Mouse (Mus musculus) layer of hippocampus, postnatal 36 days (tissue): ENCODE measurements around the gene Gm21976. TPM values are rescaled to one million over a fixed set of nuclear protein-coding genes. Genes with fewer than 3 reads are reported as not detected.
A peak's percentile ranks its signal among the peaks of the same experiment; 100 is the strongest.

Experiments
- DNase-seq, 2 experiments: peaks; one replicate each; pipeline ENCODE4 v3.0.0; 2022
- total RNA-seq, 2 experiments: library from RNA; stranded (reverse); gene quantifications; 2 replicates each; pipeline ENCODE4 v1.2.3; 2021

The Gm21976 gene
- not detected for total RNA-seq

- no peak for DNase-seq
Observed at GRCm38 (mm10) chr13:98279686-98280085, at the start of gene Gm21976. Gene Gm21976, plus strand, starts transcription at chr13:98279887.

GRCm38 (mm10) chr13:98230511-98230910 lies 49.2 kb upstream of the Gm21976 start:
- no peak for DNase-seq

GRCm38 (mm10) chr13:98235451-98235850 lies 44.2 kb upstream of the Gm21976 start:
- DNase-seq = peak in 1 of 2 experiments; percentile 15

GRCm38 (mm10) chr13:98239978-98240641 lies 39.6 kb upstream of the Gm21976 start:
- DNase-seq = peak; percentile 66 to 76

- no peak for DNase-seq
Observed at GRCm38 (mm10) chr13:98241531-98242282, 38.0 kb upstream of the Gm21976 start.

- DNase-seq = no peak
Observed at GRCm38 (mm10) chr13:98244571-98245350, 34.9 kb upstream of the Gm21976 start.

- DNase-seq = no peak
Observed at GRCm38 (mm10) chr13:98245386-98245785, 34.3 kb upstream of the Gm21976 start.

GRCm38 (mm10) chr13:98249594-98249993 lies 30.1 kb upstream of the Gm21976 start:
- no peak for DNase-seq

GRCm38 (mm10) chr13:98254921-98255320 lies 24.8 kb upstream of the Gm21976 start:
- peak; percentile 61 to 70 for DNase-seq

- peak; percentile 98 to 99 for DNase-seq
Observed at GRCm38 (mm10) chr13:98262636-98263457, 16.8 kb upstream of the Gm21976 start, which contains the start of the genes Utp15 and Ankra2. Gene Utp15, minus strand, starts transcription at chr13:98263041. Gene Ankra2, plus strand, starts transcription at chr13:98263074.

GRCm38 (mm10) chr13:98263458-98263987 lies 16.2 kb upstream of the Gm21976 start:
- no peak for DNase-seq

GRCm38 (mm10) chr13:98264111-98264510 lies 15.6 kb upstream of the Gm21976 start:
- DNase-seq = no peak

GRCm38 (mm10) chr13:98274023-98274422 lies 5.7 kb upstream of the Gm21976 start:
- no peak for DNase-seq

GRCm38 (mm10) chr13:98275646-98276045 lies 4.0 kb upstream of the Gm21976 start:
- no peak for DNase-seq

GRCm38 (mm10) chr13:98276253-98276652 lies 3.4 kb upstream of the Gm21976 start:
- DNase-seq = no peak

GRCm38 (mm10) chr13:98277501-98277900 lies 2.2 kb upstream of the Gm21976 start:
- no peak for DNase-seq

- DNase-seq = no peak
Observed at GRCm38 (mm10) chr13:98280990-98281650, 1.4 kb downstream of the Gm21976 start.

- DNase-seq = no peak
Observed at GRCm38 (mm10) chr13:98290719-98291118, 11.0 kb downstream of the Gm21976 start.

GRCm38 (mm10) chr13:98291712-98292111 lies 12.0 kb downstream of the Gm21976 start:
- no peak for DNase-seq

GRCm38 (mm10) chr13:98296072-98296471 lies 16.4 kb downstream of the Gm21976 start:
- no peak for DNase-seq

- DNase-seq = no peak
Observed at GRCm38 (mm10) chr13:98297883-98298482, 18.3 kb downstream of the Gm21976 start.
